Mouse (Mus musculus) layer of hippocampus, postnatal 14 days (tissue): ENCODE measurements around the gene Cept1. TPM values are rescaled to one million over a fixed set of nuclear protein-coding genes. Genes with fewer than 3 reads are reported as not detected.

ENCODE experiments used
- DNase-seq, 2 experiments: peaks; one replicate each; pipeline ENCODE4 v3.0.0; 2021 to 2022; ENCODE audit warnings: low spot score in 2 of 2, mixed read lengths in 1 of 2
- total RNA-seq, 2 experiments: library from RNA; stranded (reverse); gene quantifications; 2 replicates each; pipeline ENCODE4 v1.2.3; 2021

The Cept1 gene
- total RNA-seq, 2 experiments from 2014 or later = 35.5 to 40.2 TPM

DNA sequence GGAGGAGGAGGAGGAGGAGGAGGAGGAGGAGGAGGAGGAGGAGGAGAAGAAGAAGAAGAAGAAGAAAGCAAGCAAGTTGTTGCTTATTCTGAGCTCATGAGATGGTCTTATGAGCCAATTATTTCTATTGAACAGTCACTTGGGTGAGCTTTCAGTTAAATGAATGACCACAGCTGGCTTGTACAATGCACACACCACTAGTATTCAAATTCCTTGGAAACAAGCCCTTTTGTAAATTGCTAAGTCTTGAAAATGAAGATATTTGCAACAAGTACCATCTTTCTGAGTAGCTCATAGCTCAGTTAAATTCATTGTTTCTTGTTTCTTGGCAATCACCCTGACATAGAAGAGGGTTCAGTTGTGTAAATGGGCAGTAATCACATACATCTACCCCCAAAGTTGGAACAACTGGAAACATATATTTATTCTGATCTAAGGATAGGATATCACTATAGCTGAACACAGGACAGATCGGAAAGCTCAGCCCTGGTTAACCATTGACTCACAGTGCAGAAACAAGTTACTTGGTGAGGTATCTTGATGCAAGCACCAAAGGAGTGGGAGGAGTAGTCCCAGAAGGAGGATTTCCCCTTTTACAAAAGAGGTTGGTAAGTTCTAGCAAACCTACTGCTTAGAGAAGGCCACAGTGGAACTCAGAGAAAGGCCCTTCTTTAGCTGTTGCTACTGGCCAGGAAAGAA, 52.1 kb downstream of the Cept1 start:
- no peak for DNase-seq

- DNase-seq = no peak
Measured at GRCm38 (mm10) chr3:106494417-106494950, 53.1 kb downstream of the Cept1 start.

- DNase-seq = no peak
Measured at GRCm38 (mm10) chr3:106493882-106494281, 53.7 kb downstream of the Cept1 start.

DNA sequence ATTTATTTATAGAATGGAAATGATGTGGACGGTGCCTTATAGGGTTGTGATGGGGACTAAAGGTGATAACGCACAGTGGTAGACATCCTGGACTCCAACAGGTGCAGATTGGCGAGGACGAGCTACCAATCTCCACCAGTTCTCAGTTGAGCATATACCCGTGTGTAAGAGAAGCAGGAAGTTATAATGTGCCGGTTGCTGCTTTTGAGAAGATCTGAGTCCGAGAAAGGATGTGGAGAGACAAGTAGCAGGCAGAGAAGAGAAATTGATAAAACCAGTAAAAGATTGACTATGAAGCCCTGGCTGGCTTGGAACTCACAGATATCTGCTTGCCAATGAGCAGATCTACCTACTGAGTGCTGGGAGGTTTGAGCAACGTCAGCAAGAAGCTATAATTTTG, 54.4 kb downstream of the Cept1 start:
- DNase-seq = no peak

- no peak for DNase-seq
Measured at GRCm38 (mm10) chr3:106492723-106493122, 54.9 kb downstream of the Cept1 start.

DNA sequence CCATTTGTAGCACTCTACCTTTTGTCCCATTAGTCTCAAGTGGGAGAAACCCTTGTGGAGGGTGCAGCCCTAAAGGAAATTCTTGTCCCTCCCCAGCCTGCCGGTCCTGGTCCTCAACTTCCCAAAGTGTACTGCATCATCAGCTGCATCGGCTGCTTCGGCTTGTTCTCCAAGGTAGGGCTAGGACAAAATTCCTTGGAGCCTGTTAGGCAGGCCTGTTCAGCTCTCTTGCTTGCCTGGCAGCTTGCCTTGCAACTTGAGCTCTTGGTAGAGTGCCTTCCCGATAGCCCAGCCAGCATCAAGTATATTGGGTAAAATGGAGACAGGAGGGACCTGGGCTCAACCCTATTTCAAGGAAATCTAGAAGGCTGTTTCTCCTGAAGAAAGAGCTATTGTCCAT, 57.4 kb downstream of the Cept1 start:
- DNase-seq = no peak

- no peak for DNase-seq
Measured at GRCm38 (mm10) chr3:106487551-106487950, 60.1 kb downstream of the Cept1 start.

GRCm38 (mm10) chr3:106485810-106486209, 61.8 kb downstream of the Cept1 start:
- DNase-seq = no peak

GRCm38 (mm10) chr3:106484861-106485260, 62.7 kb downstream of the Cept1 start:
- no peak for DNase-seq

GRCm38 (mm10) chr3:106483796-106484405, 63.7 kb downstream of the Cept1 start:
- no peak for DNase-seq

GRCm38 (mm10) chr3:106483297-106483696, 64.3 kb downstream of the Cept1 start:
- DNase-seq = no peak

DNA sequence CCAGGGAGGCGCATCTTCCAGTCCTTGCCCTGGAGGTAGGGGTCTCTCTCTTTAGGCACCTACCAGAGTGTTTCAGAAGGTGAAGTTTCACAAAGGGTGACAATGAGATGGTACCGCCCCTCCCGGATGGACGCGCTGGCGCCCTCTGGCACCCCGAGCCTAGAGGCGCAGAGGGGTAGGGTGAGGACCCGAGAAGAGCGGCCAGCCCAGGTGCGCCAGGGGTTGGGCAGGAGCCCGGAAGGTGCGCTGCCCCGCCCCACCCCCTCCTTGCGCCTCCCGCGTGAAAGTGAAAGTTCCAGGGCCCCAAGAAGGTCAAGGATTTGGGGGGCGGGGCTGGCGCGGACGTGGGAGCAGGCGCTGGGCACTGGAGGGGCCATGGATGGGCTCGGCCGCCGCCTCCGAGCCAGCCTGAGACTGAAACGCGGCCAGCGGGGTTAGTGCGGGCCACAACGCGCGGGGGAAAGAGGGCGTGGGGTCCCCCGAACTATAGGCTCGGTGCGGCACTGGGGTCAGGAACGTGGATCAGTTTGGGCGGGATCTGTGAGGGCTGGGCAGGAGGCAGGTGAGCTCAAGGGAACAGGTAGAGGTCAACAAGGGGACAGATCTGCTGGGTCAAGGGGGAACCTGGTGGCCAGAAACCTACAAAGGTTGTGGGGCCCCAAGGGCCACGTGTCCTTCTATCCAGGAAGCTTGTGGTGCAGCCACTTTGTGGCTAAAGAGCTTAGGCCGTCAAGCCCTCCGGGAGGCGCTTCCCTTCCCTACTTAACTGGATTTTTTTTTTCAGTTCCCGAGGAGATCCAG, 65.1 kb downstream of the Cept1 start, which contains the start of gene Dennd2d:
Dennd2d (plus strand) TSS at position 125 of the 801 bp plus-strand sequence.
- DNase-seq = no peak

- DNase-seq = no peak
Measured at GRCm38 (mm10) chr3:106476863-106477262, 70.7 kb downstream of the Cept1 start.

DNA sequence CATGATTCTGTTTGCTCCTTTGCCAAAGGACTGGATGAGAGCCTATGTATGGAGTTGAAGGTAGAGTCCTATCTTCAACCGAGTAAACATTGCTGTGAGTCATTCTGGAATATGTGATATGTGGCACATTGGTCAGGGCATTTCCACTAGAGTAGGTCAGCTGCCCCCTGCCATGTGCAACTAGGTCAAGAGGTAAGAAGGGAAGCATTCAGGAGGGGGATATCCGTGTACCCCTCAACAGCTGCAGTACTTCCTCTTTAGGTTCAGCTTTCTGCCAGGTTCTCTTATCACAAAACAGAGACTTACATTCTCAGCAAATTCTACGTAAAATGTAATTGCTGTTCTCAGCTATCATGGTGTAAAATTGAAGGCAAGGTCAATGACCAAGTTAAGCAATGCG, 73.4 kb downstream of the Cept1 start:
- no peak for DNase-seq

DNA sequence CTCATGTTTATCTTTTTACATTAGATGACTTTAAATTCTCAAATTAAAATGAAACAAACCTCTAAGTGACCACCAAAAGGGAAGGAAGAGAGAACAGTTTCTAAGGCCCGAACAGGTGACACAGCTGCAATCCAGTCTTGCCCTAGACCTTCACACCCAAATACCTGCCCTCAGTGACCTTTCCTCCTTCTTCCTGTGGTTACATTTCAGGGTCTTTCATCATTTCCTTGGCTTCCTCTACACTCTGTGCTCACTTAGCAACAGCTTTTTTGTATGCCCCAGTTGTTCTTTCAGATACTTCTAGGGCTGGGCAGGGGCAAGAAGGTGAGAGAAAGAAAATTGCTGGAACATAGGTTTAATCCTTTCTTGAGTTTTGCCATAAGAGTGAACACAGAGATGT, 82.9 kb downstream of the Cept1 start:
- DNase-seq = no peak

DNA sequence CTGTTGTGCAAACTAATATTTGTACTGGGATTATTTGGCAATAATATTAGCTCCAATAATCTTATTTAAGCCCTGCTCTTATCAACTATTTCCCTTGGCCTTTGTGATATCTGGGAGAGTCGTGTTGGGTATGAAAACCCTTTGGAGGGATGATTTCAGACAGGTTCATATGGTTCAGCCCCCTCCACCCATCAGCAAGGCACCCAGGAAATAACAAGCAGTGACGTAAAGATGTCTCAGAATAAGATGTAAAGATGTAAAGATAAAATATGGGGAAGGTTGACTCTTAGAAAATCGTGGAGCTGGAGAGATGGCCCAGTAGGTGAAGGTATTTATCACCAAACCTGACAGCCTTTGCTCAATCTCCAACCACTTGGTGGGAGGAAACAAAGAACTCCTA, 85.1 kb downstream of the Cept1 start:
- no peak for DNase-seq

DNA sequence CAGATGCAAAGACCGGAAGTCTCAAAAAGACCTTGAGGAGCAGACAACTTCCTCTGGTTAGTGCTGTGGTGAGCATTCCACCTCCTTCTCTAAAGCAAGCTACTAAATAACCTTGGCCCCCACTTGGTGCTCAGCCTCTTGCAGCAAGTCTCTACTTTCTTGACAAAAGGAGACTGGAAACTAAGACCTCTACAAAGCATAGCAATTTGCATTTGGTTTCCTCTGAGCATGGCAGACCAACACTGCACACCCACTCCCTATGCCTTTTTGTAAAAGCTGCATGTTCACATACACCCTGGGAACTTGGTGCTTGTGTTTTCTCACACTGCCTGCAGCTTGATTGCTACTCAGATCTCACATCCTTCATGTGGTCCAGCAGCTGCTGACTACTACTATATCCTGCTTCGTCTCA, 85.5 kb downstream of the Cept1 start:
- no peak for DNase-seq

DNA sequence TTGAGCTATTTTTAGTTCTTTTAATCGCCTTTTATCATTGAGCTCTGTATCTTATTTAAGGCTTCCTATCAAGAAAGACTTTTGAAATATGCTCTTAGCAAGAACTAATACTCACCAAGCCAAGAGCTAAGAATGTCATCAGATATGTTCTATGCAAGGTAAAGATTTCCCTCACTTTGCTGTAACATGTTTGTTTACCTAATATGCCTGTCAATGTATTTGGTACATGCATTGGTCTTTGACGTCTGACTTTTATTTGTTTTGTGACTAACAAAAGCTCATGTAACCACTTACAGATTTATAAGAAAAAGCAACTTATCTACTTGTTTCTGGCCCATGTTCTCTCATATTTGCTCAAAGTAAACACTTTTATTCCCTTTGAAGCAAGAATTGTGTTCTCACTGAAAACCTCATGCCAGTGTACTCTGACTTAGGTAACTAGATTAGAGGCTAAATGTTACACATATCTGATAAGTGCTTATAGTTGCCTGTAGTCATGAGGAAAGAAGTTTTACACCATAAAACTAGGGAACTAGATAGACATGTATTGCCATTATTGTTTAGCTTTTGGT, 90.2 kb downstream of the Cept1 start:
- DNase-seq = no peak

DNA sequence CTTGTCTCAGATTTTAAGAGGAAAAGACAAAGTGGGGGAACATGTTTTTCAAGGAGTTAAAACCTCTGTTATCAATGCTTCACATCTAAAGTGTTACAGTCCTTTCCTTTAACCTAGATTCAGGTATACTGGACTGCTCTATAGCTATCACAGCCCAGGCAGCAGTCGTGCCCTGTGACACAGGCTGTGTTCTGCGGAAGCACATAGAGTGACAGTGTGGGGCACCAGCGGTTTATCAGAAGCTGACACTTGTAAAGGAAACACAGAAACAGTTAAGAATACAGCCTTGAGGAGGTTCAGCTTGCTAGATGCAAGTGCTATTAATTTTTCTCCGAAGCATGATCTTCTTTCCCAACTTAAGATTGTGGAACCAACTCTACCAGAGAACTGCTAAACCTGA, 95.0 kb downstream of the Cept1 start:
- DNase-seq = no peak
